Mouse (Mus musculus): ENCODE results near the gene Pcyt1b.

- TF ChIP-seq CTCF (IDR thresholded peaks at IDR 0.05; ENCODE audit: insufficient read depth, low read length) (no peak), POLR2A (IDR thresholded peaks at IDR 0.05; ENCODE audit: borderline replicate concordance, extremely low read depth, low read depth, low read length) (no peak)
Observed at GRCm38 (mm10) chrX:93674432-93674831, 19.8 kb downstream of the Pcyt1b start.
